Comparison of ENCODE assay signal across 10 mouse cellular contexts in the genomic region with DNA sequence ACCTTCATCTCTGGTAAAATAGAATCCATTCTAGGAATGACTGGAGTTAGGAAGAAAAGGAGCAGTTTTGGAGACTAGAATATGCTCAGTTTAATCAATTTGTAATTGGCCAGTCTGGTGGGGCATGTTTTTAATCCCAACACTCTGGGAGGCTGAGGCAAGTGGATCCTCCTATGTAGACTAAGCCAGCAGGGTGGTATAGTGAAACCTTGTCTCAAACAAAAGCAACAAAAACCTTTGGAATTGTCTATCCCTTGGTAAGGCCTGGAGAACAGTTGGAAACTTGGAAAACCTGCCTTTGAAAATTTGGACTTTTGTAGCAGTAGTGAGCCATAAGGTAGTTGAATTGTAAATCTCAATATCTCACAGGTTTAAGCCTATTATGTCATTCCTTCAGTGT. TPM values are rescaled to one million over a fixed set of nuclear protein-coding genes. Genes with fewer than 3 reads are reported as not detected.
DNase-seq lines count a peak whose midpoint lies in the region; ATAC-seq and TF ChIP-seq lines count a peak whose summit lies in the region.
"Had no signal": no experiment of that assay in that cellular context is flagged by ENCODE, and none has a peak within 500 bp of the region (broad histone marks: within the 10 kb centered on the region; RNA-seq: fewer than 3 reads in every experiment).

No protein-coding gene starts in this region.

- H3K9me3 ChIP-seq in heart, embryonic 13.5 days: 0 out of 2 replicates have a peak, but pooled peaks cover 13% of the 10 kb centered on the region
- H3K9me3 ChIP-seq in embryonic facial prominence, embryonic 13.5 days: no peaks in the 10 kb centered on the region; the same call in none of the 2 replicates
- H3K9me3 ChIP-seq in limb, embryonic 12.5 days: peaks cover 11% of the 10 kb centered on the region; the same call in 1 of the 2 replicates
- no peaks in the 10 kb centered on the region for H3K9me3 ChIP-seq in midbrain, postnatal 0 days (ENCODE audit: low read length)

- H3K4me3 ChIP-seq in heart, embryonic 13.5 days: no peak overlapping the region
- H3K4me3 ChIP-seq in embryonic facial prominence, embryonic 13.5 days: no peak overlapping the region
- no peak overlapping the region for H3K4me3 ChIP-seq in limb, embryonic 12.5 days (replicated peaks)
- H3K4me3 ChIP-seq in midbrain, postnatal 0 days (ENCODE audit: low read depth, low read length): no peak overlapping the region

- peak overlapping the region; percentile 46 for H3K4me2 ChIP-seq in heart, embryonic 13.5 days
- peak overlapping the region; percentile 20 for H3K4me2 ChIP-seq in embryonic facial prominence, embryonic 13.5 days
- 0 out of 2 replicates have a peak overlapping the region, but pooled peaks have one; percentile 21 for H3K4me2 ChIP-seq in limb, embryonic 12.5 days
- peak overlapping the region; percentile 5 for H3K4me2 ChIP-seq in midbrain, postnatal 0 days (ENCODE audit: low read depth, low read length, poor library complexity, severe bottlenecking)

- no peak for ATAC-seq in heart, embryonic 13.5 days (ENCODE audit: extremely low read depth, insufficient number of reproducible peaks, low FRiP score, low TSS enrichment)
- ATAC-seq in embryonic facial prominence, embryonic 13.5 days (ENCODE audit: insufficient number of reproducible peaks, insufficient read depth, low FRiP score, low TSS enrichment, low read depth): no peak
- no peak for ATAC-seq in limb, embryonic 12.5 days (ENCODE audit: insufficient number of reproducible peaks, insufficient read depth, low FRiP score, low TSS enrichment, low read depth)
- ATAC-seq in midbrain, postnatal 0 days (ENCODE audit: low FRiP score): no peak

- H3K27me3 ChIP-seq in heart, embryonic 13.5 days (replicated peaks): no peaks in the 10 kb centered on the region
- H3K27me3 ChIP-seq in embryonic facial prominence, embryonic 13.5 days: no peaks in the 10 kb centered on the region
- no peaks in the 10 kb centered on the region for H3K27me3 ChIP-seq in limb, embryonic 12.5 days
- no peaks in the 10 kb centered on the region for H3K27me3 ChIP-seq in midbrain, postnatal 0 days (ENCODE audit: insufficient read depth, low read length)

- H3K36me3 ChIP-seq in heart, embryonic 13.5 days: no peaks in the 10 kb centered on the region
- no peaks in the 10 kb centered on the region for H3K36me3 ChIP-seq in embryonic facial prominence, embryonic 13.5 days
- 0 out of 2 replicates have a peak, but pooled peaks cover 4% of the 10 kb centered on the region for H3K36me3 ChIP-seq in limb, embryonic 12.5 days
- H3K36me3 ChIP-seq in midbrain, postnatal 0 days (ENCODE audit: insufficient read depth, low read length): no peaks in the 10 kb centered on the region

- no peak for DNase-seq in heart, postnatal 4 days
- no peak for DNase-seq in midbrain, postnatal 0 days (ENCODE audit: low spot score)
- DNase-seq in kidney, adult 11 months: no peak
- no peak for DNase-seq in cerebellum, adult 11-12 months
- no peak for DNase-seq in retina, embryonic 14.5 days (ENCODE audit: low spot score)
- DNase-seq: heart, postnatal 36 days; retina, postnatal 1 day had no signal

- H3K4me1 ChIP-seq in heart, embryonic 13.5 days: peaks cover 26% of the 10 kb centered on the region
- peaks cover 10% of the 10 kb centered on the region for H3K4me1 ChIP-seq in embryonic facial prominence, embryonic 13.5 days
- peaks cover 8% of the 10 kb centered on the region; the same call in 1 of the 2 replicates for H3K4me1 ChIP-seq in limb, embryonic 12.5 days (replicated peaks)
- peaks cover 2% of the 10 kb centered on the region; the same call in 1 of the 2 replicates for H3K4me1 ChIP-seq in midbrain, postnatal 0 days (ENCODE audit: insufficient read depth, low read length)

- TF ChIP-seq CTCF in midbrain, postnatal 0 days (IDR thresholded peaks at IDR 0.05): no peak

- no peak overlapping the region for H3K9ac ChIP-seq in heart, embryonic 13.5 days
- H3K9ac ChIP-seq in embryonic facial prominence, embryonic 13.5 days: no peak overlapping the region
- H3K9ac ChIP-seq in limb, embryonic 12.5 days (replicated peaks): no peak overlapping the region
- no peak overlapping the region for H3K9ac ChIP-seq in midbrain, postnatal 0 days (replicated peaks; ENCODE audit: low read length, poor library complexity, severe bottlenecking)

- H3K27ac ChIP-seq in heart, embryonic 13.5 days (replicated peaks): no peak overlapping the region
- no peak overlapping the region for H3K27ac ChIP-seq in embryonic facial prominence, embryonic 13.5 days
- H3K27ac ChIP-seq in limb, embryonic 12.5 days: no peak overlapping the region
- no peak overlapping the region for H3K27ac ChIP-seq in midbrain, postnatal 0 days (ENCODE audit: low read depth, low read length)

RNA-seq across cellular contexts. Expression of a gene that starts 2.3 kb away (rescaled TPM):
- polyA plus RNA-seq in heart, embryonic 13.5 days (2015; fragmentation: Nextera tagmentation; extraction: Ambion mirVana): 21.5 and 22.8 TPM in 2 replicates
- 10 to 100 TPM; 38.3 to 38.7 TPM for total RNA-seq in heart, postnatal 4 days (2021)
- 49.5 and 51.5 TPM in 2 replicates for polyA plus RNA-seq in embryonic facial prominence, embryonic 13.5 days (2015; fragmentation: Nextera tagmentation; extraction: Ambion mirVana)
- polyA plus RNA-seq in limb, embryonic 12.5 days (2016; fragmentation: Nextera tagmentation; extraction: Ambion mirVana): 58.1 and 58.9 TPM in 2 replicates
- total RNA-seq in midbrain, postnatal 0 days (2014; rRNA removed): 40.2 and 61.8 TPM in 2 replicates
- 20.4 and 24.4 TPM in 2 replicates for polyA plus RNA-seq in midbrain, postnatal 0 days (2015; fragmentation: Nextera tagmentation; extraction: Ambion mirVana)
